Mouse (Mus musculus): ENCODE results near the gene Sult2a8. TPM values are rescaled to one million over a fixed set of nuclear protein-coding genes. Genes with fewer than 3 reads are reported as not detected.

The Sult2a8 gene
- not detected in 4 replicates for total RNA-seq (2023)

DNA sequence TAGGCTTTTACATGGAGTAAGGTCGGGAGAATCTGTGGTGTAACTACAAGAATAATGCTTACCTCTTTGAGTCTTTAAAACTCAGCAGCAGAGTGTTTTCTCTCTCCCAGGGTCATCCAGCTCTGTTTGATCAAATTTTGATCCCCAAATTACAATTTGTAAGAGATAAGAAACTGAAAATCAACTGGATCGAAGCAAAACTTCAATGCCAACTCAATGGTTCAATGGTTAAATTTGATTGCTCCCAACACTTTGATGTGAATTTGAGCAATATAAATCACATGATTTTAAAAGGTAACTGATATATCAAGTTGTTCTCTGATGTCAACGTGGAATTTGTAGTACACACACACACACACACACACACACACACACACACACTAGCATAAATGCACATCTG, at the start of gene Sult2a8:
Gene Sult2a8, minus strand, starts transcription at position 236 of the 400 bp plus-strand sequence.

DNA sequence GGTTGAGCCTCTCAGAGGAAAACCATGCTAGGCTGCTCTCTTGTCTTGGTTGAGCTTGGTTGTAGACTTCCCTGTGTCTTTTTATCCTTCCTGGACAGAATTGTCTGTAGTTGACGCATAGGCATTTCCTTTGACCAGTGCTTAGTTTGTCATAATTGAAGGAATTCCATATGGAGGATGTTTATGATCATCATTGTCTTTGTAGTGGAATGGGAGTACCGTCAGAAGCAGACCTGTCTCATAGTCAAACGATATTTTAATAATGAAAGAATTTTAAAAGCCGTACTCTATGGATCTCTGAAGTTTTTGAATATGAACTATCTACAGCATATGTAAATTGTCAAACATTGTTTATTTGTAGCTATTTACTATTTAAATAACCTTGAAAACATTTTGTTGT, 47.6 kb upstream of the Sult2a8 start, which contains the start of gene Sult2a7:
Gene Sult2a7, minus strand, starts transcription at position 101 of the 400 bp plus-strand sequence.

Other genes with a start within 250 kb of the Sult2a8 start
- not detected in 4 replicates for gene Sult2a6, start 191.9 kb downstream of the Sult2a8 start, total RNA-seq (2023)
- not detected in 4 replicates for gene Obox8, start 113.2 kb downstream of the Sult2a8 start, total RNA-seq (2023)
- not detected in 4 replicates for gene Sult2a7, start 47.5 kb upstream of the Sult2a8 start, total RNA-seq (2023)
- not detected in 4 replicates for gene Vmn1r90, start 116.7 kb upstream of the Sult2a8 start, total RNA-seq (2023)
- not detected in 4 replicates for gene Obox7, start 212.7 kb upstream of the Sult2a8 start, total RNA-seq (2023)

All from B cell, adult 62 days (primary cell).